8 mouse cellular contexts compared by ENCODE assay signal in genomic region chr1:60715651-60716196, GRCm38 (mm10). TPM values are rescaled to one million over a fixed set of nuclear protein-coding genes. Genes with fewer than 3 reads are reported as not detected.
DNase-seq lines count a peak whose midpoint lies in the region; ATAC-seq and TF ChIP-seq lines count a peak whose summit lies in the region.

No protein-coding gene starts in this region.

- DNase-seq in cerebellum, adult 2 months = peak; percentile 7 to 14
- no peak for DNase-seq in cerebellum, adult 11-12 months
- DNase-seq in MN1 (ENCODE audit: low spot score) = peak; percentile 35
- DNase-seq in urinary bladder, adult 18-20 months (ENCODE audit: low spot score in 2 of 2) = no peak
- DNase-seq in thymus, postnatal 10 days (ENCODE audit: low spot score in 2 of 2) = no peak

- no peaks in the 10 kb centered on the region for H3K36me3 ChIP-seq in heart, embryonic 14.5 days (ENCODE audit: control insufficient read depth, insufficient read depth, low read length)
- H3K36me3 ChIP-seq in limb, embryonic 15.5 days = no peaks in the 10 kb centered on the region

- 0 out of 2 replicates have a peak, but pooled peaks have one; percentile 39 for ATAC-seq in heart, embryonic 14.5 days (ENCODE audit: insufficient number of reproducible peaks, insufficient read depth, low FRiP score, low read depth)
- peak; percentile 67; the same call in 1 of the 2 replicates for ATAC-seq in limb, embryonic 15.5 days (ENCODE audit: insufficient number of reproducible peaks, low FRiP score, low TSS enrichment, low read depth)
- no peak for ATAC-seq in granulocyte monocyte progenitor cell, adult 5-6 weeks (replicated peaks; ENCODE audit: poor library complexity, severe bottlenecking)

- no peaks in the 10 kb centered on the region for H3K4me1 ChIP-seq in cerebellum, adult 2 months (ENCODE audit: control insufficient read depth, insufficient read depth, low read length)
- peaks cover 9 to 11% of the 10 kb centered on the region in 2 experiments for H3K4me1 ChIP-seq in heart, embryonic 14.5 days (ENCODE audit: control insufficient read depth in 2 of 2, insufficient read depth in 2 of 2, low read length in 2 of 2)
- peaks cover 7% of the 10 kb centered on the region; the same call in 1 of the 2 replicates for H3K4me1 ChIP-seq in limb, embryonic 15.5 days

- WGBS in cerebellum, adult 2 months = 7% methylated on average over 8 of the region's 8 CpGs
- WGBS in heart, embryonic 14.5 days = 40% methylated on average over 8 of the region's 8 CpGs
- WGBS in limb, embryonic 15.5 days = 25% methylated on average over 8 of the region's 8 CpGs

- H3K27ac ChIP-seq in cerebellum, adult 2 months (ENCODE audit: insufficient read depth, low read length) = no peak overlapping the region
- H3K27ac ChIP-seq in heart, embryonic 14.5 days (replicated peaks in 1 of 2; ENCODE audit: control insufficient read depth in 1 of 2, insufficient read depth in 1 of 2, low read depth in 2 of 2, low read length in 2 of 2) = peak overlapping the region; percentile 82 to 83
- peak overlapping the region; percentile 63 for H3K27ac ChIP-seq in limb, embryonic 15.5 days

- no peak for TF ChIP-seq POLR2A in cerebellum, adult 2 months (IDR thresholded peaks at IDR 0.05; ENCODE audit: borderline replicate concordance, insufficient read depth, low read length)

- no peak for TF ChIP-seq CTCF in cerebellum, adult 2 months (IDR thresholded peaks at IDR 0.05; ENCODE audit: borderline replicate concordance, insufficient read depth, low read depth, low read length)

- H3K9me3 ChIP-seq in heart, embryonic 14.5 days (ENCODE audit: control insufficient read depth, low read length) = no peaks in the 10 kb centered on the region
- no peaks in the 10 kb centered on the region for H3K9me3 ChIP-seq in limb, embryonic 15.5 days

- no peak overlapping the region for H3K4me3 ChIP-seq in cerebellum, adult 2 months (replicated peaks; ENCODE audit: insufficient read depth, low read depth, low read length)
- no peak overlapping the region for H3K4me3 ChIP-seq in heart, embryonic 14.5 days (ENCODE audit: control insufficient read depth in 1 of 2, insufficient read depth in 1 of 2, low read depth in 1 of 2, low read length in 2 of 2)
- H3K4me3 ChIP-seq in limb, embryonic 15.5 days = no peak overlapping the region

- H3K9ac ChIP-seq in heart, embryonic 14.5 days (ENCODE audit: low read length) = no peak overlapping the region; the same call in 1 of the 2 replicates
- no peak overlapping the region for H3K9ac ChIP-seq in limb, embryonic 15.5 days

- no peaks in the 10 kb centered on the region for H3K27me3 ChIP-seq in cerebellum, adult 2 months (ENCODE audit: control insufficient read depth, insufficient read depth, low read length)
- no peaks in the 10 kb centered on the region for H3K27me3 ChIP-seq in heart, embryonic 14.5 days (ENCODE audit: control insufficient read depth, insufficient read depth, low read length)
- H3K27me3 ChIP-seq in limb, embryonic 15.5 days = no peaks in the 10 kb centered on the region

- no peak overlapping the region for H3K4me2 ChIP-seq in heart, embryonic 14.5 days (ENCODE audit: low read length)
- no peak overlapping the region for H3K4me2 ChIP-seq in limb, embryonic 15.5 days

RNA-seq across cellular contexts. Expression of gene Cd28, which starts 0.9 kb away (rescaled TPM):
- 0.25 TPM in 2 replicates for polyA plus RNA-seq in cerebellum, adult 2 months (2012; rRNA removed)
- 0.15 and 0.42 TPM in 2 replicates for polyA plus RNA-seq in heart, embryonic 14.5 days (2014; fragmentation: Nextera tagmentation; extraction: Ambion mirVana)
- polyA plus RNA-seq in limb, embryonic 15.5 days (2015; fragmentation: Nextera tagmentation; extraction: Ambion mirVana) = 0.46 and 0.54 TPM in 2 replicates
- 1.4 and 3.2 TPM in 2 replicates for total RNA-seq in granulocyte monocyte progenitor cell, adult 5-6 weeks (2014; fragmentation: Nextera tagmentation)
- total RNA-seq in granulocyte monocyte progenitor cell, adult 5-6 weeks (2017) = 1.0 and 2.3 TPM in 2 replicates

Comparison
In these comparisons a context has a peak if more than half of its experiments do, and no peak if none do; other contexts are left out.
1. DNase-seq: peak in cerebellum, adult 2 months (2 of 2) and MN1 (single experiment); none in cerebellum, adult 11-12 months (single experiment), urinary bladder, adult 18-20 months (0 of 2) and thymus, postnatal 10 days (0 of 2).